Mouse (Mus musculus): ENCODE measurements at regions not wholly inside any gene's neighbourhood (a gene's known extent, or its start where the extent isn't known, plus 50 kb on each side); places are given as distances from the start of the nearest gene placed in this dataset.

- TF ChIP-seq CTCF (IDR thresholded peaks at IDR 0.05; ENCODE audit: borderline replicate concordance, insufficient read depth, low read depth, low read length) (no peak), POLR2A (IDR thresholded peaks at IDR 0.05; ENCODE audit: borderline replicate concordance, insufficient read depth, low read length) (no peak)
Measured at GRCm38 (mm10) chr4:131485126-131485825, 352.8 kb downstream of the Ptpru start.

Measured in cerebellum, adult 2 months (tissue).